Mouse (Mus musculus) macrophage (primary cell): ENCODE data around the gene Gm10799. TPM values are rescaled to one million over a fixed set of nuclear protein-coding genes. Genes with fewer than 3 reads are reported as not detected.
A peak's percentile ranks its signal among the peaks of the same experiment; 100 is the strongest.
"Not testable (repeated sequence)": the region's sequence is repeated elsewhere in the genome, so short reads cannot be mapped to it uniquely, and the experiment has no call there.

Experiments used
- H3K27ac ChIP-seq: fragments of 350-480 bp; formaldehyde crosslinking; 2 replicates; pipeline ENCODE4 v1.9.0; 2021
- H3K36me3 ChIP-seq: fragments of 350-480 bp; formaldehyde crosslinking; 2 replicates; pipeline ENCODE4 v1.9.0; 2021; ENCODE audit errors: inconsistent target
- H3K4me3 ChIP-seq: fragments of 350-480 bp; formaldehyde crosslinking; 2 replicates; pipeline ENCODE4 v1.9.0; 2021; ENCODE audit errors: inconsistent target
- H3K79me2 ChIP-seq: fragments of 350-480 bp; formaldehyde crosslinking; 2 replicates; pipeline ENCODE4 v1.9.0; 2021; ENCODE audit errors: inconsistent target
- WGBS: methylation state at CpG from one replicate; pipeline ENCODE4 v1.1.7; 2026; ENCODE audit warnings: inconsistent platforms; ENCODE audit not compliant: missing documents; 5-methylcytosine and 5-hydroxymethylcytosine counted together
- polyA plus RNA-seq: library from polyadenylated mRNA; stranded (reverse); fragments of 250-400 nt; gene quantifications from 3 replicates; pipeline ENCODE4 v1.2.4, GENCODE M21; 2018; ENCODE audit warnings: inconsistent platforms

The Gm10799 gene
- polyA plus RNA-seq, 1 experiment from 2014 or later, result not detected

DNA sequence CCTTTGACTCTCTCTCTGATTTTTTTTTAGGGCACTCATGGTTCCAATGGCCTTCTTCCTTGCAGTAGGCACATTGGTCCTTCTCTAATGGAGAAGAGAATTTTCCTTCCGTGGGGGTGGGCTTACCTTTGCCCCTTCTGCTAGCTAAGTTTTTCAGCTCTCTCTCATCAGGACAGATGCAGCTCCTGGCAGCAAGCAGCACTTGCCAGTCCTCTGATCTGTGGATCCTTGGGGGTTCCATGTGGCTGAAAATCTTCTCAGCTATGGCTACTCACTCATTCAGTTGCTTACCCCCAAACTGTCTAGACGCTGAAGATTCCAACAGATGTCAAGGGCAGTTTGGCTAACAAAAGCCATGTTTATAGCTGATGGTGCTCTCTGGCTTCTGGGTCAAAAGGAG is 25.0 kb upstream of the Gm10799 start:
- WGBS, result 92% methylated on average over 2 of the region's 2 CpGs
- no peak overlapping the region for H3K27ac ChIP-seq

DNA sequence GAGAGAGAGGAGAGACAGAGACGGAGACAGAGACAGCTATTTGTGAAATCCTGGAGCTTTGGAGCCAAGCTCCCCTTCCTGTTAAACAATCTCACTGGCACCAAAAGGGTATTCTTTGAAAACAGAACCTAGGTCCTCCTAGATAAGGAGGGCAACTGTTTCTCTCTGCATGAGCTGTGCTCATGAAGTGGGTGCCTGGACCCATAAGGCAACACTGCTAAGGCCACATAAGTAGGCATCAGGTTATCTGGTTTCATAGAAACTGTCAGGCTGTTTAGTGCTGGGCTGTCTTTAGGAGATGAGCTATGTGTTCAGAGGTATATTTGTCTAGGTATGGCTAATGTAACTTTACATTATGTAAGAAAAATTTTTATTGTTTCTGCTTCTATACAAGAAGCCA is 19.2 kb upstream of the Gm10799 start:
- H3K36me3 ChIP-seq, H3K79me2 ChIP-seq, H3K27ac ChIP-seq, H3K4me3 ChIP-seq: not testable (repeated sequence)
- no CpG with 5 or more reads among the region's 1 CpGs for WGBS

More for the DNA sequence above, 25.0 kb upstream of the Gm10799 start:
- Histone ChIP-seq H3K4me3 (no peak overlapping the region), H3K79me2 (no peaks in the 10 kb centered on the region), H3K36me3 (no peaks in the 10 kb centered on the region)

DNA sequence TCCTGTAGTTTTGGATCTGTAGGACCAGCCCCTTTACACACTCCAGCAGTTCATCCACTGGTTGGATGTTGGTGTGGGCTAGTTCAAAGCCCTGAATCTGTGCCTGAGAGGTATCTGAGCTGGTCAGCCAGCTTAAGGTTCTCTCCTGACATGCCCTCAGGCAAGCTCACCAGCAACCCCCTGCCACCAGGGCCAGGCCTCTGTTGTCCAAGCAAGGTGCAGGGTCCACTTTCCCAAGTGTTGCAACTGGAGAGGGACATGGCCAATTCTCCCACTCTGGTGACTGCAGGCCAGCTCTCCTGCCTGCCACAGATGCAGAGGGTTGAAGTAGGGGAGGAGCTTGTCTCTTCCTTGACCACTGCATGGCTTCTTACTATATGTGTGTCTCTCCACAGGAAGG is 15.7 kb upstream of the Gm10799 start:
- not testable (repeated sequence) for H3K27ac ChIP-seq, H3K36me3 ChIP-seq, H3K4me3 ChIP-seq, H3K79me2 ChIP-seq

DNA sequence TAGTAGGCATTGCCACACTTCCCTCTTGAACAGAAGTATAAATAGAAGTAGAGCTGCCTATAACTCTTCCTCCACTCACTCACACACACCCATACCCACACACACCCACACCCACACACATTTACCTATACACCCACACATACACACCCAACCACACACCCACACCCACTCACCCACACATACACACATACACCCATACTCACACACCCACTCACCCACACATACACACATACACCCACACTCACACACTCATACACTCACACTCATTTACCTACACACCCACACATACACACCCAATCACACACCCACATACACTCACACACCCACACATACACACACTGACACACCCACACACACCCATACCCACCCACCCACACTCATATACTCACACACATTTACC is 14.1 kb upstream of the Gm10799 start:
- Histone ChIP-seq H3K27ac (no peak overlapping the region), H3K36me3 (no peaks in the 10 kb centered on the region), H3K79me2 (no peaks in the 10 kb centered on the region), H3K4me3 (no peak overlapping the region)

DNA sequence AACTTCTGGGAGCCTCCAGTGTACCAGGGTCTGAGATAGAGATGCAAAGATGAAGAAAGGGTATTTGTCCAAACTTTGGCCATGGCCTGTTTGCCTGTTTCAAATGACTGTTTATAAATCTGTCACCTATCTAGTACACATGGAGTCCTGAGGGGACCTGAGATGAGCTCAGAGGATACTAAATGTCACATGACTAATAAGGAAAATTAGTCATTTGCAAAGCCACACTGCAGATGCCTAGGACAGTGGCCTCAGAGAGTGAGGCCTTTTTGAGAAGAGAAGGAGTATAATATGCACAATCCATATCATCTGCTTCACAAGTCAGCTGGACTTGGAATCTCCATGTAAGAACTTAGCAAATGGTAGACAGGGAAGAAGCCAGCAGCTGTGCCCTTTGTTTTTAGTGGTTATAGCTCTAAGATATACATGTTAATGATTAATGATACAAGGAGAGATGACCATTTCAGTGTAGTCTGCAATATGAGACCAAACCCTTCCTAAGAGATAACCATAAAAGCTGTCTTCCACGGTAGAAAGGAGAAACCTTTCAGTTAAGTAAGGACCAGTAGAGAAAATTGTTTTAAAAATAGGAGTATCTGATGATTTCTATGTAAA is 13.2 kb upstream of the Gm10799 start:
- not testable (repeated sequence) for H3K36me3 ChIP-seq, H3K27ac ChIP-seq, H3K4me3 ChIP-seq, H3K79me2 ChIP-seq
- WGBS, result no CpG with 5 or more reads among the region's 1 CpGs

DNA sequence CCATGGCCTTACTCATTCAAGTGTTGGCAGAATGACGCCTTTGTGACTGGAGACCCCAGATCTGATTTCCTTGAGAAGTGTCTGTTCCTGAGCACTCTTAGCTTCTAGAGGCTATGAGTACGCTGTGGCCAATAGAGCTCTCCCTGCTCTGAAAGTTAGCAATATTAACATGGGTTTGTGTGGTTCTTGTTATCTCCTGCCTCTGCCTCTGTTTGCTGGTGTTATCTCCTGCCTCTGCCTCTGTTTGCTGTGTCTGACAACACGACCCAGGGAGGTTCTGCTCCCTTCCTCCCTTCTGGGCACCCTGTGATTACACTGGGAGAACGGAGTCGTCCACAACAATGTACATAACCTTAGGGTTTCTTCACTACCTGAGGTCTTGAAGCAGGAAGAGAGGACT is 9.9 kb upstream of the Gm10799 start:
- H3K27ac ChIP-seq, H3K4me3 ChIP-seq, H3K79me2 ChIP-seq, H3K36me3 ChIP-seq: not testable (repeated sequence)
- 84% methylated on average over 3 of the region's 5 CpGs for WGBS

DNA sequence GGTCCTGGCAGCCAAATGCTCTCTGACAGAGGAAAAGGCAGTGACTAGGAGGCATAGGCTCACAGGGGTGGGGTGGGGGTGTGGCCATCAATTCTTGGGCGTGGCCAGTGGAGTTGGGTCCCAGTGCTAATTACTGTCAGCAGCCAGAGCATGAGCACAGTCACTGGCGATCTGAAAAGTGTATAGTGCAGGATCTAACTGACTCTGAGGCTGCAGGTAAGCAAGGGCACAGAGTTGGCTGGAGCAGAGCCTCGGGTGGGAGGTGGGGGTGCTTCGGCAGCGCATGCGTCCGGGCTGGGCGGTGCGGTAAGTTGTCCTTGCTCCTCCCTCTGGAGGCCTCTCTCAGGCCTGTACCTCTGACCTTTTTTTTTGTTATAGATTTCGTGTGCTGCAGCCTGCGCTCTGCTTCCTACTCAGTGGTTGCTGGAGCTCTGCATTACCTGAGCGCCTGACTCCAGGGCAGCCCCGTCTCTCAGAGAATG is 1.4 kb upstream of the Gm10799 start, which contains the start of gene Cd59b:
Cd59b (plus strand) TSS at position 146 of the 482 bp plus-strand sequence.
- Histone ChIP-seq H3K36me3 (no peaks in the 10 kb centered on the region), H3K27ac (no peak within 1 kb of the TSS), H3K79me2 (no peaks in the 10 kb centered on the region), H3K4me3 (peak within 1 kb of the TSS; percentile 27; the same call in 1 of the 2 replicates)
- 12% methylated on average over 13 of the region's 13 CpGs for whole genome bisulfite sequencing

DNA sequence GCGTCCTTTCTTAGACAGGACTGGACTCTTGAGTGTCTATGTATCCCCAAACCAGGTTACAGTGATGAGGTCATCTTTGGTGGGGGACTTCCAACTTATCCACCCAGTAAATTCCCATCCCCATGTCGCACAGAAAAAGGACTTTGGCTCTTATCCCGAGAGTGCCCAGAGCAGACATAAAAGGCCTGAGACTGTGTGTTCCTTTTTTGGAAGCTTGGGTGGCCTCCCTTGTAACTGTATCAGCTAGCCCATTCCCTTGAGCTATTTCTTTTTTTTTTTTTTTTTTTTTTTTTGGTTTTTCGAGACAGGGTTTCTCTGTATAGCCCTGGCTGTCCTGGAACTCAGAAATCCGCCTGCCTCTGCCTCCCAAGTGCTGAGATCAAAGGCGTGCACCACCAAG is 2.8 kb downstream of the Gm10799 start, which contains the start of gene Gm10912:
Gm10912 (plus strand) TSS at position 301 of the 400 bp plus-strand sequence.
- not testable (repeated sequence) for H3K79me2 ChIP-seq, H3K36me3 ChIP-seq
- 93% methylated on average over 5 of the region's 6 CpGs for WGBS

DNA sequence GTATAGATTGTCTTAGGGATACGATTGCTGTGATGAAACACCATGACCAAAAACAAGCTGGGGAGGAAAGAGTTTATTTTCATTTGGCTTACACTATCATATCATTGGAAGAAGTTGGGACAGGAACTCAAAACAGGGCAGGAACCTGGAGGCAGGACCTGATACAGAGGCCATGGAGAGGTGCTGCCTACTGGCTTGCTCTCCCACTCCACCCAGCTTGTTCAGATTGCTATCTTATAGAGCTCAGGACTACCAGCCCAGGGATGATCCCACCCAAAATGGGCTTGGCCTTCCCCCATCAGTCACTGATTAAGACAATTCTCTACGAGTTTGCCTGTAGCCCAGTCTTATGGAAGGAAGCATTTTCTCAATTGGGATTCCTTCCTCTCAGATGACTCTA is 4.2 kb downstream of the Gm10799 start:
- Histone ChIP-seq H3K27ac (no peak overlapping the region), H3K36me3 (peaks cover 21% of the 10 kb centered on the region)
- 84% methylated on average over 2 of the region's 2 CpGs for WGBS

More for the DNA sequence above, 2.8 kb downstream of the Gm10799 start, which contains the start of gene Gm10912:
- H3K4me3 ChIP-seq, H3K27ac ChIP-seq: not testable (repeated sequence)

DNA sequence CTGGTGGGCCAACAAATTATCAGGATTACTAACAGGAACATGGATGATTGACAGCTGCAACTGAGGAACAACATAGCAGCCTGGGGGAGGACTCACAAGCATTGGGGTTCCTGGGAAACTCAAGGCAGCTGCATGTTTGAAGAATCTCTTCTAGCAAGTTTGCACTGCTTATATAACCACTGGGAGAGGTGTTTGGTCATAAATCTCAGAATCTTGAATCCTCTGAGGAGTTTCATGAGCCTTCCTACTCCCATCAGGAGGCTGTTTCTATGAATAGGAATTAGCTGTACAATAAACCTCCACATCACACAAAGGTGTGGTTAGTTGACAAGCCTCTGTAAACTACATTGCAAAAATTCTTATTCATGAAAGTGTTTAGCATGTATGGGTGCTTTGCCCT is 5.7 kb downstream of the Gm10799 start:
- H3K79me2 ChIP-seq, result no peaks in the 10 kb centered on the region

More for the DNA sequence above, 4.2 kb downstream of the Gm10799 start:
- Histone ChIP-seq H3K4me3 (no peak overlapping the region), H3K79me2 (no peaks in the 10 kb centered on the region)

DNA sequence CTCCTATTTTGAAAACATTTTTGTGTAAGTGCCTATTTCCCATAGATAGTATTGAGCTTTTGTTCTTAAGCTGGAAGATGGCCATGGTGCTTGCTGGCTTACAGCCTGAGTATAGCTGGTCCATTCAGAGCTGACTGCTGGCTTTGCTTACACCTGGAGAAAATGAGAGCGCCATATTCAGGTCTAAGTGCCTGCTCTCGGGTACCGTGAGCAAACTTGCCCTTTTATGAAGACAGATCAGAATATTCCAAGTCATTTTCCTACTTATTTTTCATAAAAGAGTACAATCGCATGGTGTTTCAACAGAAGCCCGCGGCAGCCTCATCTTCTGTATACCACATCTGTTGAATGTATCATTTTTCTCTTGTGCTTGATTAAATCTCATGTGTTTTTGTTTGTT is 7.4 kb downstream of the Gm10799 start:
- no peak overlapping the region for H3K27ac ChIP-seq
- H3K4me3 ChIP-seq, result no peak overlapping the region
- H3K36me3 ChIP-seq, result peaks cover 31% of the 10 kb centered on the region
- WGBS, result 95% methylated on average over 6 of the region's 6 CpGs
- H3K79me2 ChIP-seq, result no peaks in the 10 kb centered on the region

More for the DNA sequence above, 5.7 kb downstream of the Gm10799 start:
- Histone ChIP-seq H3K36me3 (peaks cover 31% of the 10 kb centered on the region), H3K4me3 (no peak overlapping the region), H3K27ac (no peak overlapping the region)

DNA sequence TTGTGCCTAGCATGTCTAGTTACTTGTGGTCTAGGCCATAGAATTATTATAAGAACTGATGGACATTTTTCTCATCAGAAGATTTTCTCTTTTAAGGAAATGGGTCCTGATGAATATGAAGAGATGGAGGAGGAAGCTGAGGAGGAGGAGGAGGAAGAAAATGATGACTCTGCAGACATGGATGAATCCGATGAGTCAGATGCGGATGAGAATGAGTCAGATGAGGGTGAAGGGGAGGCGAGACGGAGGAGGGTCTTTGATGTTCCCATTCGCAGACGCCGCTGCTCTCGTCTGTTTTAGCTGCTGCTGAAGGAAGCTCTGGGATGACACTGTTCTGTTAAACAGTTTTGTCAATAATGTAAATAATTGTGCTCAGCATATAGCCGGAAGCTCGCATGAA is 8.6 kb downstream of the Gm10799 start:
- H3K79me2 ChIP-seq, result no peaks in the 10 kb centered on the region
- H3K4me3 ChIP-seq, result no peak overlapping the region
- no peak overlapping the region for H3K27ac ChIP-seq
- WGBS, result 95% methylated on average over 10 of the region's 10 CpGs
- peaks cover 42% of the 10 kb centered on the region for H3K36me3 ChIP-seq

DNA sequence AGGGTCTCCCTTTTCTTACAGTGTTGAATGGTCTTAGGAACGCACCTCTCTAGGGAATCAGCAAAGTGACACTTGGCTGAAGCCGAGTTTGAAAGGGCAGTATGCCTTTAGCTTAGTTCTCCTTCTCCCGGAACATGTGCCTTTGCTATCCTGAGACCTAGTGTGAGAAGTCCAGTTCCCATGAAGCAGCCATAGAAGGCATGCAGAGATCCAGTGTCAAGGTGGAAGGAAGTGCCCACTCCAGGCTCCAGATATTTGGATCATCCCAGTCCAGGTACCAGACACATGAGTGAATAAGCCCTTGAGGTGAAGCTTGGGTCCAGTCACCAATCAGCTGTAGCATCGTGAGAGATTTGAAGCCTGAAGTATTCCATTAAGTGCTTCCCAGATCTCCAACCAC is 9.4 kb downstream of the Gm10799 start:
- no peak overlapping the region for H3K4me3 ChIP-seq
- H3K79me2 ChIP-seq, result no peaks in the 10 kb centered on the region
- no peak overlapping the region for H3K27ac ChIP-seq
- H3K36me3 ChIP-seq, result peaks cover 51% of the 10 kb centered on the region
- WGBS, result 93% methylated on average over 4 of the region's 4 CpGs

DNA sequence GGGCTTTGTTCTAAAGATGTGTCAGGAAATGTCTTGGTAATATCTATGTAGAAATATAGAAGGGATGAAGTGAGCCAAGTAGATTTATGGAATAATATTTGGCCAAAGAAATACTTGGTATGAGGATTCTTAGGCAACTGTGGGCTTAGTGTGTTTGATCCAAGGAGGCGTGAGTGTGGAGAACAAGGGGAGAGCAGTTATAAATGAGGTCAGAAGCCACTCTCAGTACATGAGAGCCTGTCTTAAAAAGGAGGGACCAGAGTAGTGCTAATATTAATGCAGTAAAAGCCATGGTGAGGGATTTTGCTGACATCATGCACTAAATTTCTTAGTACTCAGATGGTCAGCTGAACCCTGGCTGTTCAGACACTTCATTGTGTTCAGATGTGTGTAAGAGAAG is 10.0 kb downstream of the Gm10799 start:
- H3K4me3 ChIP-seq, result no peak overlapping the region
- H3K36me3 ChIP-seq, result peaks cover 56% of the 10 kb centered on the region
- WGBS, result 83% methylated on average over 1 of the region's 1 CpGs
- H3K79me2 ChIP-seq, result no peaks in the 10 kb centered on the region
- H3K27ac ChIP-seq, result no peak overlapping the region

DNA sequence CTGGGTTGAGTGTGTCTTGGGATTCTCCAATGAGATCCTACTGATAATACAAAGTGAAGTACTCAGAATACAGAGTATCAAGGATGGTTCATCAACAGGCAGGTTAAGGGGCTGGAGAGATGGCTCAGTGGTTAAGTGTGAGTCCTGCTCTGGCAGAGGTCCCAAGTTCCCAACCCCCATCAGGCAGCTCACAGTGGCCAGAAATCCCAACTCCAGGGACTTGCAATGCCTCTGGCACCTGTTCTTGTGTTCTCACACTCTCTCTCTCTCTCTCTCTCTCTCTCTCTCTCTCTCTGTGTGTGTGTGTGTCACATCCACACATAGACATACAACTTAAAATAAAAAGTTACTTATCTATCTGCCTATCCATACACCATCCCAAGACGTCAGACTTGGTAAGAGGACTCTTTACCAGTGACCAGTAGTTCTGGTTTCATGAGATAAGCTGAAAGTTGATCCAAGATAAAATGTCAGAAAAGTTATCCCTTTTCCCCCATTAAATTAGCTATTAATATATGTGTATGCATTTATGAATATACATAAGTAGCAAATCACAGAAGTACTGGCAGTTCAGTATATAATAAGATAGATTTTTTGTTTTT is 23.8 kb downstream of the Gm10799 start:
- Histone ChIP-seq H3K36me3 (peaks cover 55% of the 10 kb centered on the region), H3K27ac (no peak overlapping the region), H3K4me3 (no peak overlapping the region), H3K79me2 (peaks cover 17% of the 10 kb centered on the region; the same call in 1 of the 2 replicates)
- 80% methylated on average over 1 of the region's 1 CpGs for WGBS
